Mouse (Mus musculus) embryonic stem cell, embryonic (primary cell): Measurements from ENCODE around the gene Pelo.

Source experiments
- CTCF ChIA-PET, 4 experiments: fragments of 300-600 bp in 2 of 4; fragments of 350-600 bp in 2 of 4; sonication (Branson Sonifier 250); formaldehyde crosslinking; loops; one replicate each; lab custom pipeline; 2022; ENCODE audit warnings: inconsistent platforms in 2 of 4; lab: Charles Lee
- POLR2A ChIA-PET, 4 experiments: fragments of 300-600 bp in 2 of 4; fragments of 350-600 bp in 2 of 4; sonication (Branson Sonifier 250); formaldehyde crosslinking; loops; one replicate each; lab custom pipeline; 2022; ENCODE audit warnings: antibody characterized with exemption in 4 of 4, inconsistent platforms in 1 of 4; lab: Charles Lee

Pelo gene

DNA sequence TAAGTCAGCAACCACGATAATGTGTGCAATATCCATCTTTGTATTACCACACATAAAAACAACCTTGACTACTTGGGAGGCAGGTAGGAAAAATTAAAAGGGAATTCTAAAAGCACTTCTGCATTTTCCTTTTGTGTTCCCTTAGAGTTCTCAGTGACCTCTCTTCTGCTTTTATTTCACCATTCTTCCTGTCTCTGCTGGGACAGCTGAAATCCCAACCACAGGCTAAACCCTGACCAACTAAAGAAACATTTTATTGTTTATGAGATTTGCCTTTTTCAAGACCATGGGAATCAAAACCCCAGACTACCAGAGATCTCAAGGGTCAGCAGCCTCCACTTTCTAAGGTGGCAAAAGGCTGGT is 22.0 kb downstream of the Pelo start:
- POLR2A ChIA-PET, result no interaction called here
- CTCF ChIA-PET, result no interaction called here

DNA sequence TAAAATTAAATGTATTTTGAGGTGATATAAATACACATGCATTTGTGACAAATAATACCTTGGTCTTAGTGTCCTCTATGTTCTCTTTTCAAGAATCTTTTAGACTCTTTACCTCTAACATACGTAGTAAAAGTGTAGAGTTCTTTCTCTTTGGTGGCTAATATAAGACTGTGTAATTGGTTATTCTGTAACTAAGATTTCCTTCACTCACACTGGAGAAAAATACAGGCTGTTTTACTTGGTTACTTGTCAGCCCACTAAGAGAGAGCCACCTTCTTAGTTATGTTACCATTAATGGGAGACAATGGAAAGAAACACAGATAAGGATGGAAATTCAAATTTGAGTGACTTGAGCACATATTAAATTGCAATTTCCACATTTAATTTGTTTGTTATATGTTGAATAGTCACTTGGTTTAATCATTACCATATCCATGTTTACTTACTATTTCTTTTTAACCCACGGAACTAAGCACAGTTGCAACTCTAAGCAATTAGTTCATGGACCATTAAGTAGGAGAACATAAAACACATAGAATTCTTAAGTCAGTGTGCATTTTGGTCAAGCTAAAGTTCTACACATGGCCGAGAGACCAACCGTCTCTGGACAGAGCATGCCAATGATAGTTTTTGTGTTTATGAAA is 22.5 kb downstream of the Pelo start:
- POLR2A ChIA-PET, result no interaction called here
- CTCF ChIA-PET, result no interaction called here

DNA sequence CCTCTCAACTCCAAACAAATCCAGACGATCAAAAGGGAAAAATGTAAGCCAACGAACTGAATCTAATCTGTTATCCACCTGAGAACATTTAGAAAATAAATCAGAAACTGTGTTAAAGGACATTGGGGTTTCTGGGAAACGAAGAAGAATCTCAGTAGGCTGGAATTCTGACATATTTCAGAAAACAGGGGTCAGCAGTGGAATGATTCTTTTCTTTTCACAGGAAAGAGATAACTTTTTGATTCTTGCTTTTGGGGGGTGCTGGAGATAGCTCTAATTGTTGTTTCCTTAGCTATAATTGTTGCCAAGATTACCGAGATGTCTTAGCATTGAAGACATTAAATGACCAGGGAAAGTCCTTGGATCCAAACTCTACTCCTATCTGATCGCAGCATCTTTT is 32.4 kb downstream of the Pelo start:
- ChIA-PET POLR2A (no interaction called here), CTCF (no interaction called here)

DNA sequence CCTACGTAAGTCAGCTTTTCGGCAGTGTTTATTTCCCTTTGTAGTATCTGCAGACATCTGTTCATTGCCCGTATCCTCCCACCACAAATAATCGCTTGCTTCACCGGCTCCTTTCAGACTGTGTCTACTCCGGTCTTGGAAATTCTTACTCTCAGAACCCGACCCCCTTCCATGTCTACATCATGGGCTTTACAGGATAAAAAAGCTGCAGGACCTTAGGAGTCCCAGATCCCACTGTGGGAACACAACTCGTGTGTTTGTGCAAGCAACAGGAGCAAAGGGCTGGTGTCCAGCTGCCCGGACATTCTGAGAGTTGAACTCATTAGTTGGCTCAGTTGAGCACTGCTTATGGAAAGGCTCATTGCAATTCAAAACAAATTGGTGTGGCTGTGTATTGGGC is 35.2 kb downstream of the Pelo start:
- CTCF ChIA-PET, result no interaction called here

DNA sequence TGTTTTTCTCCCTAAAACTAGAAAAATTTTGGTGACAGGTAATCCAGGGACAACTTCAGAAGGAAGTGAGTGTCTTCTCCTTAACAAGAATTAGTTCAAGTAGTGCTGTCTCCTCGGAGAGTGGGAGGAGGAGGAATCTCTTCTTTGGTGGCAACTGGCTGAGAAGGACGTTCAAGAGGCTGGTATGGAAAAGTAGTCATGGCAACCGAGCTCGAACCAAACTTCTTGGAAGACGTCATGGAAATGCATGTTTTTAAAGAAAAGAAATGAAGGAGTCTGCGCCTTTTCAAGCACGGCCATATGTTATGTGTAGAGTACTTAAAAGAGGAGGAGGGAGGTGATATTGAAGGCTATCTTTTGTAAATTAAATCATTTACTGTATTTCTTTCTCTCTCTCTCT is 37.4 kb downstream of the Pelo start:
- CTCF ChIA-PET, result no interaction called here
- POLR2A ChIA-PET, result no interaction called here

More for the DNA sequence above, 35.2 kb downstream of the Pelo start:
- POLR2A ChIA-PET, result no interaction called here

DNA sequence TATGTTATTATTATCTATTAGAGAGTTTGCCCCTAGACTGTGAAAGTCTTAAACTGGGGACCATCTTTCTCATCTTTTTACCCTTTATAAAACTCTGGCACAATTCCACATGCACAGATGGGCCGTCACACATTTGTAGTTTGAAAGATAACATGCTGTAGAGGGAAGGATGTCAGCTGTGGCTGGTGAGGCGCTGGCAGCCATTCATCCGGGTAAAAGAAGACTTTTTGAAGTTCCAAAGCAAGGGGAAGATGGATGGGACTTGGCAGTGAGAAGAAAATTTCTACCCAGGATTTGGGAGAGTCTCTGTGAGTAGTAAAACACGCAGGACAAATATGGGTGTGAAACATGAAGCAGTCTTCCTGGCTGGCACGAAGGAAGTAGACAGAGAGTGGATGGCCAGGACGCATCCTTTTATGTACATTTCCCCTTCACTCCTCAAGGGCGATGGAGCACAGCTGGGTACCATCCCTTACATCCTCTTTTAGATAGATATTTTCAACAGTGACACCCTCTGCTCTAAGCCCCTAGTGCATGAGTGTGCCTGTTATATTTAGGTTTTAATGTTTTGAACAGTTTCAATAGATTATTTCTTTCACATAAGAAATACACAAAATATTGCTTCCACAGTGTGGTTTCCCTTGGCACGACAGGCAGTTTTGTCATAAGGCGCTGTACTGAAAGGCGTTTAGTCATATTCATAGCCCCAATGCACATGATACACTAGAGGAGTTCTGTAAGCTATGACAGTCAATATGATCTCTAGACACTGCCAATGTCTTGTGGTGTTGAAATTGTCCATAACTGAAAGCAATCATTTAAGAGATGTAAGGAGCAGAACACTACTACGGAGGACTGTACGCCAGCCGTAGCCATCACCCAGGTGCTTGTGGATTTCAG is 39.1 kb downstream of the Pelo start:
- ChIA-PET CTCF (no interaction called here), POLR2A (no interaction called here)

DNA sequence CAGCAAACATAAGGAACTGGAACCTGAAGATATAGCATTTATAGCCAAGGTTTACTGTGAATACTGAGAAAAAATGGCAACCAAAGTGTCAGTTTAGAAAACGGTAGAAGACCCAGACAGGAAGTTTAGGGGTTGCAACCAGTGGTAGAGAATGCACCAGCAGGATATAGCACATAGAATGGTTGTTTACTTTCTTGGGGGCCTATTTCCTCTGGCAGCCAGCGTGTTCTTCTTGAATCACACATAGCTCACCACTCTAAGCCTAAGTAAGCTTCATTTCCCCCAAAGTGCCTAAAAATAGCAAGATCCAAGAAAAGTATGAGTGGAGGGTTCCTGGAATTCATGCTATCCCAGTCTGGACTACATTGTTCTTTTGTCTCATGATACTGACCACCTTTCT is 47.3 kb downstream of the Pelo start:
- ChIA-PET CTCF (no interaction called here), POLR2A (no interaction called here)
